Mouse (Mus musculus): Measurements from ENCODE around the gene H2afx. TPM values are rescaled to one million over a fixed set of nuclear protein-coding genes. Genes with fewer than 3 reads are reported as not detected.

The H2afx gene
- polyA plus RNA-seq, 1 experiment from 2014 or later: 395 TPM

GRCm38 (mm10) chr9:44305466-44306079 lies 28.9 kb upstream of the H2afx start, which contains the start of gene Hinfp:
Gene Hinfp, minus strand, starts transcription at chr9:44305671.
- under 1% methylated on average over 54 of the region's 54 CpGs for WGBS
- H3K36me3 ChIP-seq (ENCODE audit: control insufficient read depth, insufficient read depth, low read length): peaks cover 6% of the 10 kb centered on the region
- peak within 1 kb of the TSS; percentile 78 for H3K27ac ChIP-seq (ENCODE audit: low read length)
- no peaks in the 10 kb centered on the region for H3K9me3 ChIP-seq (ENCODE audit: control insufficient read depth, low read length)
- peaks cover 10% of the 10 kb centered on the region for H3K4me1 ChIP-seq (replicated peaks; ENCODE audit: control insufficient read depth, insufficient read depth, low read length)
- peak within 1 kb of the TSS; percentile 92 for H3K4me3 ChIP-seq (ENCODE audit: low read length)
- peak; percentile 100 for ATAC-seq (ENCODE audit: low read depth)
- H3K27me3 ChIP-seq (ENCODE audit: control insufficient read depth, insufficient read depth, low read depth, low read length): no peaks in the 10 kb centered on the region
- H3K9ac ChIP-seq (ENCODE audit: low read length): peak within 1 kb of the TSS; percentile 96
- H3K4me2 ChIP-seq (ENCODE audit: low read depth, low read length): peak within 1 kb of the TSS; percentile 75

GRCm38 (mm10) chr9:44306532-44306931 lies 28.0 kb upstream of the H2afx start:
- Histone ChIP-seq H3K27ac (ENCODE audit: low read length) (no peak overlapping the region), H3K27me3 (ENCODE audit: control insufficient read depth, insufficient read depth, low read depth, low read length) (no peaks in the 10 kb centered on the region), H3K4me3 (ENCODE audit: low read length) (no peak overlapping the region), H3K4me1 (replicated peaks; ENCODE audit: control insufficient read depth, insufficient read depth, low read length) (peaks cover 10% of the 10 kb centered on the region), H3K36me3 (ENCODE audit: control insufficient read depth, insufficient read depth, low read length) (no peaks in the 10 kb centered on the region), H3K4me2 (ENCODE audit: low read depth, low read length) (no peak overlapping the region), H3K9me3 (ENCODE audit: control insufficient read depth, low read length) (no peaks in the 10 kb centered on the region), H3K9ac (ENCODE audit: low read length) (no peak overlapping the region)
- WGBS: 81% methylated on average over 6 of the region's 6 CpGs
- ATAC-seq (ENCODE audit: low read depth): no peak

- Histone ChIP-seq H3K27me3 (ENCODE audit: control insufficient read depth, insufficient read depth, low read depth, low read length) (no peaks in the 10 kb centered on the region), H3K36me3 (ENCODE audit: control insufficient read depth, insufficient read depth, low read length) (no peaks in the 10 kb centered on the region), H3K4me2 (ENCODE audit: low read depth, low read length) (no peak overlapping the region), H3K27ac (ENCODE audit: low read length) (no peak overlapping the region), H3K4me1 (replicated peaks; ENCODE audit: control insufficient read depth, insufficient read depth, low read length) (peaks cover 10% of the 10 kb centered on the region), H3K9me3 (ENCODE audit: control insufficient read depth, low read length) (no peaks in the 10 kb centered on the region), H3K4me3 (ENCODE audit: low read length) (no peak overlapping the region), H3K9ac (ENCODE audit: low read length) (no peak overlapping the region)
- WGBS: 85% methylated on average over 2 of the region's 2 CpGs
- ATAC-seq (ENCODE audit: low read depth): no peak
Observed at GRCm38 (mm10) chr9:44307248-44307647, 27.2 kb upstream of the H2afx start.

GRCm38 (mm10) chr9:44309756-44310155 lies 24.7 kb upstream of the H2afx start:
- no peaks in the 10 kb centered on the region for H3K9me3 ChIP-seq (ENCODE audit: control insufficient read depth, low read length)
- no peak overlapping the region for H3K9ac ChIP-seq (ENCODE audit: low read length)
- peaks cover under 1% of the 10 kb centered on the region for H3K4me1 ChIP-seq (replicated peaks; ENCODE audit: control insufficient read depth, insufficient read depth, low read length)
- H3K36me3 ChIP-seq (ENCODE audit: control insufficient read depth, insufficient read depth, low read length): peaks cover 7% of the 10 kb centered on the region; the same call in 1 of the 2 replicates
- no peaks in the 10 kb centered on the region for H3K27me3 ChIP-seq (ENCODE audit: control insufficient read depth, insufficient read depth, low read depth, low read length)
- H3K27ac ChIP-seq (ENCODE audit: low read length): no peak overlapping the region
- WGBS: 55% methylated on average over 3 of the region's 3 CpGs
- H3K4me2 ChIP-seq (ENCODE audit: low read depth, low read length): no peak overlapping the region
- no peak for ATAC-seq (ENCODE audit: low read depth)
- no peak overlapping the region for H3K4me3 ChIP-seq (ENCODE audit: low read length)

- peak overlapping the region; percentile 67 for H3K27ac ChIP-seq (ENCODE audit: low read length)
- H3K4me1 ChIP-seq (replicated peaks; ENCODE audit: control insufficient read depth, insufficient read depth, low read length): no peaks in the 10 kb centered on the region
- H3K36me3 ChIP-seq (ENCODE audit: control insufficient read depth, insufficient read depth, low read length): peaks cover 7% of the 10 kb centered on the region; the same call in 1 of the 2 replicates
- no peaks in the 10 kb centered on the region for H3K9me3 ChIP-seq (ENCODE audit: control insufficient read depth, low read length)
- H3K4me2 ChIP-seq (ENCODE audit: low read depth, low read length): peak overlapping the region; percentile 27
- no peaks in the 10 kb centered on the region for H3K27me3 ChIP-seq (ENCODE audit: control insufficient read depth, insufficient read depth, low read depth, low read length)
- 36% methylated on average over 10 of the region's 10 CpGs for WGBS
- H3K4me3 ChIP-seq (ENCODE audit: low read length): no peak overlapping the region
- no peak overlapping the region; the same call in 1 of the 2 replicates for H3K9ac ChIP-seq (ENCODE audit: low read length)
- no peak for ATAC-seq (ENCODE audit: low read depth)
Observed at GRCm38 (mm10) chr9:44310750-44311135, 23.8 kb upstream of the H2afx start.

- peak overlapping the region; percentile 5; the same call in 1 of the 2 replicates for H3K9ac ChIP-seq (ENCODE audit: low read length)
- H3K9me3 ChIP-seq (ENCODE audit: control insufficient read depth, low read length): no peaks in the 10 kb centered on the region
- peak overlapping the region; percentile 27 for H3K4me2 ChIP-seq (ENCODE audit: low read depth, low read length)
- no peaks in the 10 kb centered on the region for H3K27me3 ChIP-seq (ENCODE audit: control insufficient read depth, insufficient read depth, low read depth, low read length)
- WGBS: 17% methylated on average over 27 of the region's 27 CpGs
- H3K4me3 ChIP-seq (ENCODE audit: low read length): peak overlapping the region; percentile 6; the same call in 1 of the 2 replicates
- H3K27ac ChIP-seq (ENCODE audit: low read length): peak overlapping the region; percentile 67
- H3K4me1 ChIP-seq (replicated peaks; ENCODE audit: control insufficient read depth, insufficient read depth, low read length): no peaks in the 10 kb centered on the region
- peak; percentile 81 for ATAC-seq (ENCODE audit: low read depth)
- peaks cover 10% of the 10 kb centered on the region; the same call in 1 of the 2 replicates for H3K36me3 ChIP-seq (ENCODE audit: control insufficient read depth, insufficient read depth, low read length)
Observed at GRCm38 (mm10) chr9:44311136-44312134, 23.1 kb upstream of the H2afx start.

- no peak overlapping the region for H3K4me3 ChIP-seq (ENCODE audit: low read length)
- 70% methylated on average over 19 of the region's 19 CpGs for WGBS
- H3K27me3 ChIP-seq (ENCODE audit: control insufficient read depth, insufficient read depth, low read depth, low read length): no peaks in the 10 kb centered on the region
- H3K4me1 ChIP-seq (replicated peaks; ENCODE audit: control insufficient read depth, insufficient read depth, low read length): peaks cover 12% of the 10 kb centered on the region
- ATAC-seq (ENCODE audit: low read depth): no peak
- no peak overlapping the region for H3K27ac ChIP-seq (ENCODE audit: low read length)
- no peaks in the 10 kb centered on the region for H3K9me3 ChIP-seq (ENCODE audit: control insufficient read depth, low read length)
- H3K9ac ChIP-seq (ENCODE audit: low read length): no peak overlapping the region
- peaks cover 11% of the 10 kb centered on the region; the same call in 1 of the 2 replicates for H3K36me3 ChIP-seq (ENCODE audit: control insufficient read depth, insufficient read depth, low read length)
- H3K4me2 ChIP-seq (ENCODE audit: low read depth, low read length): no peak overlapping the region
Observed at GRCm38 (mm10) chr9:44313476-44314256, 20.8 kb upstream of the H2afx start.

- Histone ChIP-seq H3K4me1 (replicated peaks; ENCODE audit: control insufficient read depth, insufficient read depth, low read length) (peaks cover 17% of the 10 kb centered on the region), H3K36me3 (ENCODE audit: control insufficient read depth, insufficient read depth, low read length) (peaks cover 11% of the 10 kb centered on the region; the same call in 1 of the 2 replicates), H3K4me3 (ENCODE audit: low read length) (no peak overlapping the region), H3K9ac (ENCODE audit: low read length) (no peak overlapping the region), H3K4me2 (ENCODE audit: low read depth, low read length) (no peak overlapping the region), H3K27me3 (ENCODE audit: control insufficient read depth, insufficient read depth, low read depth, low read length) (no peaks in the 10 kb centered on the region), H3K9me3 (ENCODE audit: control insufficient read depth, low read length) (no peaks in the 10 kb centered on the region), H3K27ac (ENCODE audit: low read length) (no peak overlapping the region)
- WGBS: 65% methylated on average over 4 of the region's 4 CpGs
- ATAC-seq (ENCODE audit: low read depth): no peak
Observed at GRCm38 (mm10) chr9:44314257-44314547, 20.3 kb upstream of the H2afx start.

Data from lung, embryonic 16.5 days (tissue).